Mouse (Mus musculus): ENCODE data around the gene Prss40. TPM values are rescaled to one million over a fixed set of nuclear protein-coding genes. Genes with fewer than 3 reads are reported as not detected.
"Not testable (repeated sequence)": the region's sequence is repeated elsewhere in the genome, so short reads cannot be mapped to it uniquely, and the experiment has no call there.

The Prss40 gene
- polyA plus RNA-seq, 1 experiment from 2014 or later: not detected

DNA sequence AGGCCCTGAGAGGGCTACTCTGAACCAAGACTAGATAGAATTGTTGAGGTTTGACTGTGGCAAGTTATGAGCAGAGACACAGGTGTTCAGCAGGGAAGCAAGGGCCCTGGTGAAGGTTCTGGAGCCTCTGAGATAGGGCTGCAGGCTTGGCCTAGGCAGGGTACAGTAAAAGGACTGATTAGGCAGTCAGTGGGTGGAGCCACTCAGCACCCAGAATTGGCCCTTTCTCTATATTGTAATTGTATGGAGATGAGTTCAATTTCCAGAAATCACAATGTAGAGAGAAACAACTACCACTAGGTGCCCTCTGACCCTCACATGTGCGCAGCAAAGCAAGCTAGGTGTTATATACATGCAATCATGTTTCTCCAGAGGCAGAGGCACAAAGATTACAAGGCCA lies 7.1 kb downstream of the Prss40 start:
- ATAC-seq (ENCODE audit: insufficient number of reproducible peaks, low FRiP score, low TSS enrichment, low read depth) (no peak), DNase-seq (ENCODE audit: low spot score) (no peak)
- Histone ChIP-seq H3K4me2 (ENCODE audit: low read depth, severe bottlenecking) (no peak overlapping the region), H3K27me3 (ENCODE audit: control insufficient read depth, insufficient read depth, low read length) (no peaks in the 10 kb centered on the region), H3K27ac (replicated peaks; ENCODE audit: low read depth, low read length) (no peak overlapping the region), H3K4me3 (ENCODE audit: low read depth, low read length) (no peak overlapping the region), H3K9me3 (ENCODE audit: control insufficient read depth, low read length) (no peaks in the 10 kb centered on the region), H3K36me3 (ENCODE audit: control insufficient read depth, insufficient read depth, low read length) (no peaks in the 10 kb centered on the region), H3K9ac (ENCODE audit: low read length) (no peak overlapping the region), H3K4me1 (ENCODE audit: control insufficient read depth, insufficient read depth, low read length) (no peaks in the 10 kb centered on the region)
- 90% methylated on average over 1 of the region's 1 CpGs for WGBS

DNA sequence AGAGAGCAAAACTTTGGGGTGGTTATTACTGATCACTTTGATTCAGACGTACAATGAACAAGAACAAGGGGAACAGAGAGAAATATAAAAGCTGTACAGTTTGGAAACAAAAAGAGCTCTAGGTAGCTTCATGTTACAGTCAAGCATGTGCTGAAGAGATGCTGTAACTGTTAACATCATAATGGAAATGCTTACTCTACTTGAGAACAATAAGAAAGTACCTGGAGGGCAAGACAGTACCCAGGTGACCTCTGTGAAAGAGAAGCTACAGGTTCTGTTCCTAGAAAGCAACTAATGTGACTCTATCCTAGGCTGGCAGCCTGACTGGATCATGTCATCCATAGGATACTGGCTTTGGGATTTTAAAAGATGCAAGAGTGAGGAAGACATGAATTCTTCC lies 13.7 kb downstream of the Prss40 start:
- Histone ChIP-seq H3K9me3 (ENCODE audit: control insufficient read depth, low read length) (no peaks in the 10 kb centered on the region), H3K9ac (ENCODE audit: low read length) (no peak overlapping the region), H3K4me1 (ENCODE audit: control insufficient read depth, insufficient read depth, low read length) (no peaks in the 10 kb centered on the region), H3K4me3 (ENCODE audit: low read depth, low read length) (no peak overlapping the region), H3K27me3 (ENCODE audit: control insufficient read depth, insufficient read depth, low read length) (no peaks in the 10 kb centered on the region), H3K36me3 (ENCODE audit: control insufficient read depth, insufficient read depth, low read length) (no peaks in the 10 kb centered on the region), H3K27ac (replicated peaks; ENCODE audit: low read depth, low read length) (no peak overlapping the region), H3K4me2 (ENCODE audit: low read depth, severe bottlenecking) (no peak overlapping the region)
- 89% methylated on average over 1 of the region's 1 CpGs for WGBS
- DNase-seq (ENCODE audit: low spot score): no peak
- ATAC-seq (ENCODE audit: insufficient number of reproducible peaks, low FRiP score, low TSS enrichment, low read depth): no peak

DNA sequence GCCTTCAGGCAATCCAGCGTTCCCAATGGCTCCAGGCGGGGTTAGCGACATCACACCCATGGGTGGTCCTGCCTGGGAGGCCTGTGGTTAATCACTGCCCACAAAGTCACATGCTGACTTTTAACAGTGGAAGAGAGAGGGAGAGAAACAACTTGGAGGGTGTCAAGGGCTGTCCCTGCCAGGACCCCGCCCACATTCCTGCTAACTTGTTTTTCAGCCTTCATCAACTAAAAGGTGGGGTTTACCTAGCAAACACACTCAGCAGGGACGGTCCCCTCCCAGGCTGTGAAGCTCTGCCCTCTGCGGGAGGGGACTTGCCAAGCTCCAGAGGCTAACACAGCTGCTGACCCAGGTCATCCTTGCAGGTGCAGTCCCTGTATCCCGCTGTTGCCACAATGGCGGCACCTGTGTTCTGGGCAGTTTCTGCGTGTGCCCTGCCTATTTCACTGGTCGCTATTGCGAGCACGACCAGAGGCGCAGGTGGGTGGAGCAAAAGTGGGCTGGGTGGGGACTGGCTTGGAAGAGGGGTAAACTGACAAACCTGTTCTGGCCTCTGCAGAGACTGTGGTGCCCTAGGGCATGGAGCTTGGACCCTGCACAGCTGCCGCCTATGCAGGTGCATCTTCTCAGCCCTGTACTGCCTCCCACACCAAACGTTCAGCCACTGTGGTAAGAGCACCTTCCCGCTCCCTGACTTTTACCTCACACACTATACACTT lies 23.8 kb downstream of the Prss40 start:
- WGBS: 8% methylated on average over 16 of the region's 16 CpGs
- peak; percentile 39; the same call in 1 of the 2 replicates for ATAC-seq (ENCODE audit: insufficient number of reproducible peaks, low FRiP score, low TSS enrichment, low read depth)

DNA sequence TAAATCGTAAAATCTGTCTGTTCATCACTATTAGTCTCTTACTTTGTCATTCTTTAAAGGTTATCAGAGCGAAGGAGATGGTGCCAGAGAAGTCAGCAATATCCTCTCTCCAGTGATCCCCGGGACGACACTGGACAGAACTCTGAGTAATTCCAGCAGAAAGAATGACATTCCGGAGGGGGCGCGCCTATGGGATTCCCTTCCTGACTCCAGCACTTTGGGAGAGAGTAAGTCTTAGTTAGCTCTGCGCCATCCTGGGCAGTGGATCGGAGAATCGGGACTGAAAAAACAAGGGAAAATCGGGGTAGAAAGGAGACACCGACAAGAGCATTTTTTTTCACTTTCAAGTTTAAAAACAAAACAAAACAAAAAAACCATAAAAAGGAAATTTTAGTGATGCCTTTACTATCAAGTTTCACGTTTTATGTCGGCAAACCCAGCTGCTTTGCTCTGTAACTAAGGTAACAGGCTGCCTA lies 24.4 kb downstream of the Prss40 start:
- Histone ChIP-seq H3K9me3 (ENCODE audit: control insufficient read depth, low read length) (no peaks in the 10 kb centered on the region), H3K27me3 (ENCODE audit: control insufficient read depth, insufficient read depth, low read length) (peaks cover 29% of the 10 kb centered on the region), H3K4me2 (ENCODE audit: low read depth, severe bottlenecking) (no peak overlapping the region; the same call in 1 of the 2 replicates), H3K27ac (replicated peaks; ENCODE audit: low read depth, low read length) (no peak overlapping the region), H3K9ac (ENCODE audit: low read length) (no peak overlapping the region), H3K36me3 (ENCODE audit: control insufficient read depth, insufficient read depth, low read length) (no peaks in the 10 kb centered on the region), H3K4me3 (ENCODE audit: low read depth, low read length) (no peak overlapping the region), H3K4me1 (ENCODE audit: control insufficient read depth, insufficient read depth, low read length) (peaks cover 4% of the 10 kb centered on the region; the same call in 1 of the 2 replicates)
- no peak for ATAC-seq (ENCODE audit: insufficient number of reproducible peaks, low FRiP score, low TSS enrichment, low read depth)
- 2% methylated on average over 14 of the region's 14 CpGs for WGBS
- DNase-seq (ENCODE audit: low spot score): no peak

More for the DNA sequence above, 23.8 kb downstream of the Prss40 start:
- Histone ChIP-seq H3K9ac (ENCODE audit: low read length) (no peak overlapping the region), H3K4me2 (ENCODE audit: low read depth, severe bottlenecking) (no peak overlapping the region; the same call in 1 of the 2 replicates), H3K27ac (replicated peaks; ENCODE audit: low read depth, low read length) (no peak overlapping the region), H3K4me3 (ENCODE audit: low read depth, low read length) (no peak overlapping the region), H3K27me3 (ENCODE audit: control insufficient read depth, insufficient read depth, low read length) (peaks cover 29% of the 10 kb centered on the region), H3K4me1 (ENCODE audit: control insufficient read depth, insufficient read depth, low read length) (peaks cover 4% of the 10 kb centered on the region; the same call in 1 of the 2 replicates), H3K36me3 (ENCODE audit: control insufficient read depth, insufficient read depth, low read length) (no peaks in the 10 kb centered on the region), H3K9me3 (ENCODE audit: control insufficient read depth, low read length) (no peaks in the 10 kb centered on the region)
- DNase-seq (ENCODE audit: low spot score): peak; percentile 52

DNA sequence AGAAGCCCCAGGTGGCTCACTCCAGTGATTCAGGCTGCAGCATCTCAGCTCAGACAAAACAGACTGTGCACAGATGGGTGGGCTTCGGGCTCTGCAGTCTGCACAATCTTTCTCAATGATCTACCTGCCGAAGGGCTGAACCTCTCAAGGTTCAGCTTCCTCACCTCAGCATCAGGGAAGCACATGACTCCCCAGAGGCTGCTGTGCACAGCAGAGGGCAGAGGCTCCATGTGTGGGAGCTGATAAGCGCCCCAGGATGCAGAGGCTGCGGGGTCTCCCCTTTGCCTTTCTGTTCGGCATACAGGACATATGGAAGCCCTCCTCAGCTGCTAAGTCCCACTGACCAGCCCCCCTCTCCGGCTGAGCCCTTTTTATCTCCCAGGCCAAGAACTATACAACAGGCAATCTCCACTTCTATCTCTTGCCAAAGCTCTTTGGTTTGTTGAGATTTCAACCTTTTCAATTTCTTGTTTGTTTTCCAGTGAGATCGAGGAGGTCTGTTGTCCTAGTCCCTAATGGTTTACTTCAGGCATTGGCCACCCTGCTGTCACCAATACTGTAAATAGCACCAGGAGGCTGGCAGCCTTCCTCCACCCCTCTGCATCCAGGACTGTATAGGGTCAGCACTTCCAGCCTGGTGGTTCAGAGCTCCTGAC lies 25.6 kb downstream of the Prss40 start, which contains the start of gene Cfc1:
TSS of gene Cfc1 (plus strand) at position 606 of the 656 bp plus-strand sequence.
- H3K9me3 ChIP-seq (ENCODE audit: control insufficient read depth, low read length); H3K4me2 ChIP-seq (ENCODE audit: low read depth, severe bottlenecking); H3K9ac ChIP-seq (ENCODE audit: low read length); H3K36me3 ChIP-seq (ENCODE audit: control insufficient read depth, insufficient read depth, low read length); H3K4me3 ChIP-seq (ENCODE audit: low read depth, low read length); H3K4me1 ChIP-seq (ENCODE audit: control insufficient read depth, insufficient read depth, low read length); DNase-seq (ENCODE audit: low spot score); H3K27ac ChIP-seq (replicated peaks; ENCODE audit: low read depth, low read length); ATAC-seq (ENCODE audit: insufficient number of reproducible peaks, low FRiP score, low TSS enrichment, low read depth): not testable (repeated sequence)
- peaks cover 29% of the 10 kb centered on the region for H3K27me3 ChIP-seq (ENCODE audit: control insufficient read depth, insufficient read depth, low read length)
- WGBS: 23% methylated on average over 7 of the region's 7 CpGs

DNA sequence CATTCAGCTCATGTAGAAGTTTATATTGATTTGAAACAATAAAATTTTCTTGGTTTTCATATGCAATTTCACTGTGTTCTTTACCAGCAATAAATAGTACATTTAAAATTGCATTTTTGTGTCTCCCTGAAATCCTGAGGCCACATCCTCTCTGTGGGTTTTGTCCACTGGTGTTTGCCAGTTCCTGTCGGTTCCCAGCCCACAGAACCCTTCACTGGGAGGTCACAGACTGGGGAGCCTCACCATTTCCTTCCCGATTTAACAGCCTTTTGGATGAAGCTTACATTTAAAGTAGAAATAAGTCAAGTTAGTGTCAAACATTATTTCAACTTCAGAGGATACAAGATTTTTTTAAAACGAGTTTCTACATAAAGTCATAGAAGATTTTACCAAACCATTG lies 26.2 kb downstream of the Prss40 start:
- WGBS: 39% methylated on average over 3 of the region's 3 CpGs
- ATAC-seq (ENCODE audit: insufficient number of reproducible peaks, low FRiP score, low TSS enrichment, low read depth): not testable (repeated sequence)

DNA sequence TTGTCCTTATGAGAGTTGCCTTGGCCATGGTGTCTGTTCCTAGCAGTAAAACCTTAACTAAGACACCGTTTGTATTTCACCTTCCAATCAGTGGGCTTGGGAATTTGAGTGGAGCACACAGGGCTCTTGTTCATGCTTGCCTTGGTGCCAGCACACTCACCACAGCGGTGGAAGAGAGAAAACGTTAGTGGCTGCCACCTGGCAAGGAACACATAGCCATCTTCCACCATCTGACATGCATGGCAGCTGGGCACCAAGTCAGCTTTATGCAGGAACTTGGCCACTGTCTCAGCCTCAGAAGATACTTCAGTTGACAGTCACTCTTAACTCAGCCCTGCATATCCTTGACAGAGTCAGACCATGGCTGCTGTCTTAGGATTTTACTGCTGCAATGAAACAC lies 37.1 kb downstream of the Prss40 start:
- Histone ChIP-seq H3K27ac (replicated peaks; ENCODE audit: low read depth, low read length) (no peak overlapping the region), H3K36me3 (ENCODE audit: control insufficient read depth, insufficient read depth, low read length) (no peaks in the 10 kb centered on the region), H3K4me2 (ENCODE audit: low read depth, severe bottlenecking) (no peak overlapping the region), H3K4me3 (ENCODE audit: low read depth, low read length) (no peak overlapping the region), H3K27me3 (ENCODE audit: control insufficient read depth, insufficient read depth, low read length) (no peaks in the 10 kb centered on the region), H3K4me1 (ENCODE audit: control insufficient read depth, insufficient read depth, low read length) (no peaks in the 10 kb centered on the region), H3K9ac (ENCODE audit: low read length) (no peak overlapping the region), H3K9me3 (ENCODE audit: control insufficient read depth, low read length) (no peaks in the 10 kb centered on the region)
- WGBS: 87% methylated on average over 3 of the region's 3 CpGs
- ATAC-seq (ENCODE audit: insufficient number of reproducible peaks, low FRiP score, low TSS enrichment, low read depth) (no peak), DNase-seq (ENCODE audit: low spot score) (no peak)

More for the DNA sequence above, 26.2 kb downstream of the Prss40 start:
- H3K27ac ChIP-seq (replicated peaks; ENCODE audit: low read depth, low read length); H3K4me2 ChIP-seq (ENCODE audit: low read depth, severe bottlenecking); H3K4me1 ChIP-seq (ENCODE audit: control insufficient read depth, insufficient read depth, low read length); DNase-seq (ENCODE audit: low spot score); H3K9me3 ChIP-seq (ENCODE audit: control insufficient read depth, low read length); H3K4me3 ChIP-seq (ENCODE audit: low read depth, low read length); H3K36me3 ChIP-seq (ENCODE audit: control insufficient read depth, insufficient read depth, low read length); H3K9ac ChIP-seq (ENCODE audit: low read length): not testable (repeated sequence)
- peaks cover 29% of the 10 kb centered on the region for H3K27me3 ChIP-seq (ENCODE audit: control insufficient read depth, insufficient read depth, low read length)

DNA sequence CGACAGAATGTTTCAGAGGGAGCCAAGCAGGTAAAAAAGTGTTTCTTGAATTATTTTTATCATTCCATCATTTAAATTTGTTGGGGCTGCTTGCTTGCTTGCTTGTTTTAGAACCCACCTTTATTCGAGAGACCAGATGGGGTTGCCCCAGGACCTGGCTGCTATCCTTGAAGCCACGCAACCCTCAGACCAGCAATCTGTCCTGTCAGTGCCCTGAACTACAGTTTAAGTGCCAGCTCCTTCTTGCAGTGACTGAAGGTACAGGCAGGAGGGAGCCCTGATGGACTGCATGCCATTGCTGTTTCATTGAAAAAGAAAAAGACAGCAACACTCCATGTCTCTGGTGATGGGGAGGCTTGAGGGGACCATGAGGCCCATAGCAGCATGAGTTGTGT lies 37.9 kb downstream of the Prss40 start:
- Histone ChIP-seq H3K4me3 (ENCODE audit: low read depth, low read length) (no peak overlapping the region), H3K36me3 (ENCODE audit: control insufficient read depth, insufficient read depth, low read length) (no peaks in the 10 kb centered on the region), H3K4me2 (ENCODE audit: low read depth, severe bottlenecking) (no peak overlapping the region), H3K27ac (replicated peaks; ENCODE audit: low read depth, low read length) (no peak overlapping the region), H3K9me3 (ENCODE audit: control insufficient read depth, low read length) (no peaks in the 10 kb centered on the region), H3K27me3 (ENCODE audit: control insufficient read depth, insufficient read depth, low read length) (no peaks in the 10 kb centered on the region), H3K4me1 (ENCODE audit: control insufficient read depth, insufficient read depth, low read length) (no peaks in the 10 kb centered on the region), H3K9ac (ENCODE audit: low read length) (no peak overlapping the region)
- ATAC-seq (ENCODE audit: insufficient number of reproducible peaks, low FRiP score, low TSS enrichment, low read depth): no peak
- 75% methylated on average over 3 of the region's 3 CpGs for WGBS
- DNase-seq (ENCODE audit: low spot score): no peak

Measured in limb, embryonic 11.5 days (tissue).